Mouse (Mus musculus): ENCODE data around the gene Gm15023.
"Not testable (repeated sequence)": the region's sequence is repeated elsewhere in the genome, so short reads cannot be mapped to it uniquely, and the experiment has no call there.

The Gm15023 gene

GRCm38 (mm10) chrX:135177532-135177931 lies at the start of gene Gm15023:
Gene Gm15023, minus strand, starts transcription at chrX:135177632.
- not testable (repeated sequence) for DNase-seq (ENCODE audit: low spot score)

- DNase-seq (ENCODE audit: low spot score): no peak
These were observed 33.2 kb upstream of the Gm15023 start, which contains the start of gene Tceal6 for GRCm38 (mm10) chrX:135210436-135211221. Gene Tceal6, minus strand, starts transcription at chrX:135210687.

- DNase-seq (ENCODE audit: low spot score): not testable (repeated sequence)
These were observed 32.5 kb upstream of the Gm15023 start for GRCm38 (mm10) chrX:135209773-135210435.

- DNase-seq (ENCODE audit: low spot score): not testable (repeated sequence)
These were observed 12.5 kb upstream of the Gm15023 start for GRCm38 (mm10) chrX:135189924-135190323.

- DNase-seq (ENCODE audit: low spot score): not testable (repeated sequence)
These were observed 11.2 kb upstream of the Gm15023 start for GRCm38 (mm10) chrX:135188661-135189060.

Measured in urinary bladder, postnatal 14 days (tissue).